Mouse (Mus musculus): ENCODE results near the gene Vax2. TPM values are rescaled to one million over a fixed set of nuclear protein-coding genes. Genes with fewer than 3 reads are reported as not detected.

Vax2 gene
- polyA plus RNA-seq (2016; fragmentation: Nextera tagmentation; extraction: Ambion mirVana), result 7.4 and 8.9 TPM in 2 replicates

- Histone ChIP-seq H3K4me2 (replicated peaks) (peak within 1 kb of the TSS; percentile 69), H3K27me3 (peaks cover 99% of the 10 kb centered on the region), H3K36me3 (no peaks in the 10 kb centered on the region), H3K4me3 (peak within 1 kb of the TSS; percentile 42), H3K27ac (no peak within 1 kb of the TSS), H3K9me3 (no peaks in the 10 kb centered on the region), H3K4me1 (peaks cover 16% of the 10 kb centered on the region), H3K9ac (0 out of 2 replicates have a peak within 1 kb of the TSS, but pooled peaks have one; percentile 27)
- WGBS, result 1% methylated on average over 46 of the region's 46 CpGs
- peak; percentile 86 for ATAC-seq (ENCODE audit: insufficient number of reproducible peaks, insufficient read depth, low FRiP score, low TSS enrichment)
Measured at GRCm38 (mm10) chr6:83711067-83711675, at the start of gene Vax2. Gene Vax2 (plus strand): TSS chr6:83711264.

GRCm38 (mm10) chr6:83665009-83665408 lies 46.1 kb upstream of the Vax2 start:
- Histone ChIP-seq H3K4me1 (no peaks in the 10 kb centered on the region), H3K27ac (no peak overlapping the region), H3K4me3 (no peak overlapping the region), H3K4me2 (replicated peaks) (no peak overlapping the region), H3K36me3 (no peaks in the 10 kb centered on the region), H3K9me3 (no peaks in the 10 kb centered on the region), H3K9ac (no peak overlapping the region), H3K27me3 (no peaks in the 10 kb centered on the region)
- ATAC-seq (ENCODE audit: insufficient number of reproducible peaks, insufficient read depth, low FRiP score, low TSS enrichment), result no peak
- 89% methylated on average over 2 of the region's 2 CpGs for WGBS

- Histone ChIP-seq H3K4me3 (no peak overlapping the region), H3K9ac (no peak overlapping the region), H3K36me3 (no peaks in the 10 kb centered on the region), H3K9me3 (no peaks in the 10 kb centered on the region), H3K4me1 (no peaks in the 10 kb centered on the region), H3K4me2 (replicated peaks) (no peak overlapping the region), H3K27me3 (0 out of 2 replicates have a peak, but pooled peaks cover 5% of the 10 kb centered on the region), H3K27ac (no peak overlapping the region)
- no peak for ATAC-seq (ENCODE audit: insufficient number of reproducible peaks, insufficient read depth, low FRiP score, low TSS enrichment)
- WGBS, result 9% methylated on average over 4 of the region's 4 CpGs
Measured at GRCm38 (mm10) chr6:83673395-83673794, 37.7 kb upstream of the Vax2 start.

- H3K27ac ChIP-seq, result no peak within 1 kb of the TSS
- 0 out of 2 replicates have a peak, but pooled peaks cover 10% of the 10 kb centered on the region for H3K27me3 ChIP-seq
- H3K9ac ChIP-seq, result no peak within 1 kb of the TSS
- no peak within 1 kb of the TSS for H3K4me2 ChIP-seq (replicated peaks)
- WGBS, result 71% methylated on average over 4 of the region's 4 CpGs
- no peaks in the 10 kb centered on the region for H3K36me3 ChIP-seq
- H3K9me3 ChIP-seq, result no peaks in the 10 kb centered on the region
- ATAC-seq (ENCODE audit: insufficient number of reproducible peaks, insufficient read depth, low FRiP score, low TSS enrichment), result no peak
- H3K4me3 ChIP-seq, result no peak within 1 kb of the TSS
- no peaks in the 10 kb centered on the region for H3K4me1 ChIP-seq
Measured at GRCm38 (mm10) chr6:83677757-83678156, 33.3 kb upstream of the Vax2 start, which contains the start of gene Cd207. Gene Cd207 (minus strand): TSS chr6:83677857.

DNA sequence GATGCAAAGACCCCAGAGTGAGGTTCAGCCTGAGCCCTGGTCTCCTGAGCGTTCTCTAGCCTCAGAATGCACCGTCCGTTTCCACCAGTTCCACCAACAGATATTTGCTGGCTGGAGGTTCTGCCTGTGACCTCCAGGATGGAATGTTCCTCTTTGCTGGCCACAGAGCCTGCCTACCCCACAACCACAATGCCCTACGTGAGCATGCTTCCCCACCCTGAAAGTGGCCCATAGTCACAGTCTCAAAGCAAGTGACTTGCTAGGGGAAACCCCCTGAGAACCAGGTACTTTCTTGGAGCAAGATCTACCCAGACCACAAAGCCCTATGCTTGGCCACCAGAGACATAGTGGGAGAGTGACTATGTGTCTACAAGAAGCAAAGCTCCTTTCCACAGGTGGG lies 21.7 kb upstream of the Vax2 start:
- H3K4me2 ChIP-seq (replicated peaks), result no peak overlapping the region
- WGBS, result 81% methylated on average over 4 of the region's 4 CpGs
- H3K27me3 ChIP-seq, result peaks cover 72% of the 10 kb centered on the region
- H3K4me3 ChIP-seq, result no peak overlapping the region
- H3K9me3 ChIP-seq, result no peaks in the 10 kb centered on the region
- no peaks in the 10 kb centered on the region for H3K4me1 ChIP-seq
- ATAC-seq (ENCODE audit: insufficient number of reproducible peaks, insufficient read depth, low FRiP score, low TSS enrichment), result no peak
- no peaks in the 10 kb centered on the region for H3K36me3 ChIP-seq
- no peak overlapping the region for H3K9ac ChIP-seq
- no peak overlapping the region for H3K27ac ChIP-seq

GRCm38 (mm10) chr6:83690277-83690676 lies 20.8 kb upstream of the Vax2 start:
- WGBS, result 21% methylated on average over 4 of the region's 5 CpGs
- ATAC-seq (ENCODE audit: insufficient number of reproducible peaks, insufficient read depth, low FRiP score, low TSS enrichment), result no peak
- Histone ChIP-seq H3K9me3 (no peaks in the 10 kb centered on the region), H3K36me3 (no peaks in the 10 kb centered on the region), H3K9ac (no peak overlapping the region), H3K4me2 (replicated peaks) (no peak overlapping the region), H3K4me3 (no peak overlapping the region), H3K4me1 (no peaks in the 10 kb centered on the region), H3K27ac (no peak overlapping the region), H3K27me3 (peaks cover 75% of the 10 kb centered on the region)

GRCm38 (mm10) chr6:83690936-83691335 lies 20.1 kb upstream of the Vax2 start:
- Histone ChIP-seq H3K4me1 (no peaks in the 10 kb centered on the region), H3K27ac (no peak overlapping the region), H3K4me2 (replicated peaks) (no peak overlapping the region), H3K27me3 (peaks cover 79% of the 10 kb centered on the region), H3K4me3 (no peak overlapping the region), H3K9me3 (no peaks in the 10 kb centered on the region), H3K9ac (no peak overlapping the region), H3K36me3 (no peaks in the 10 kb centered on the region)
- ATAC-seq (ENCODE audit: insufficient number of reproducible peaks, insufficient read depth, low FRiP score, low TSS enrichment), result no peak
- 68% methylated on average over 2 of the region's 2 CpGs for WGBS

GRCm38 (mm10) chr6:83692962-83693361 lies 18.1 kb upstream of the Vax2 start:
- no peak overlapping the region for H3K27ac ChIP-seq
- WGBS, result under 1% methylated on average over 12 of the region's 12 CpGs
- H3K27me3 ChIP-seq, result peaks cover 94% of the 10 kb centered on the region
- no peaks in the 10 kb centered on the region for H3K36me3 ChIP-seq
- H3K4me2 ChIP-seq (replicated peaks), result no peak overlapping the region
- no peaks in the 10 kb centered on the region for H3K9me3 ChIP-seq
- H3K9ac ChIP-seq, result no peak overlapping the region
- no peak overlapping the region for H3K4me3 ChIP-seq
- no peaks in the 10 kb centered on the region for H3K4me1 ChIP-seq
- no peak for ATAC-seq (ENCODE audit: insufficient number of reproducible peaks, insufficient read depth, low FRiP score, low TSS enrichment)

DNA sequence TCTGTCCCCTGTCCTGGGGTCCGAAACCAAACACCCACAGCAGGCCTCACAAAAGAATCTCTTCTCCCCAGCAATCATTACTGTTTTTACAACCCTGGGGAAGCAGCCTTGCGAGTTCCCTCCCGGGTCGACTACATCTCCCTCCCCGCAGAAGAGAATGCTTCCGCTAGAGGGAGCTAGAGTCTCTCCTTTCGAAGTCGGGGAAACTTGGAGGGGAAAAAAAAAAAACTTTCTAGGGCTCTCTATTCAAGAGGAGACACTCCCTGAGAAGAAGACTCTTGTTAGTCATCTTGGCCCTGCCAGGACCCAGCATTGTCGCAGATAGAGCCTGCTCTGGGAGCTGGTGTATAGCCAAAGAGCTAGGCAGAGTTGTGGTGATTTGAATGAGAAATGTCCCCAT lies 17.2 kb upstream of the Vax2 start:
- H3K27ac ChIP-seq, result no peak overlapping the region
- H3K4me1 ChIP-seq, result no peaks in the 10 kb centered on the region
- H3K4me3 ChIP-seq, result no peak overlapping the region
- H3K36me3 ChIP-seq, result no peaks in the 10 kb centered on the region
- H3K9ac ChIP-seq, result no peak overlapping the region
- WGBS, result 1% methylated on average over 9 of the region's 9 CpGs
- H3K27me3 ChIP-seq, result peaks cover 96% of the 10 kb centered on the region
- no peak overlapping the region for H3K4me2 ChIP-seq (replicated peaks)
- H3K9me3 ChIP-seq, result no peaks in the 10 kb centered on the region
- ATAC-seq (ENCODE audit: insufficient number of reproducible peaks, insufficient read depth, low FRiP score, low TSS enrichment), result no peak

GRCm38 (mm10) chr6:83695731-83696130 lies 15.3 kb upstream of the Vax2 start:
- ATAC-seq (ENCODE audit: insufficient number of reproducible peaks, insufficient read depth, low FRiP score, low TSS enrichment), result no peak
- no peak overlapping the region for H3K27ac ChIP-seq
- no peaks in the 10 kb centered on the region for H3K36me3 ChIP-seq
- 4% methylated on average over 3 of the region's 3 CpGs for WGBS
- peaks cover 99% of the 10 kb centered on the region for H3K27me3 ChIP-seq
- no peaks in the 10 kb centered on the region for H3K4me1 ChIP-seq
- H3K4me3 ChIP-seq, result no peak overlapping the region
- H3K4me2 ChIP-seq (replicated peaks), result no peak overlapping the region
- no peaks in the 10 kb centered on the region for H3K9me3 ChIP-seq
- no peak overlapping the region for H3K9ac ChIP-seq

DNA sequence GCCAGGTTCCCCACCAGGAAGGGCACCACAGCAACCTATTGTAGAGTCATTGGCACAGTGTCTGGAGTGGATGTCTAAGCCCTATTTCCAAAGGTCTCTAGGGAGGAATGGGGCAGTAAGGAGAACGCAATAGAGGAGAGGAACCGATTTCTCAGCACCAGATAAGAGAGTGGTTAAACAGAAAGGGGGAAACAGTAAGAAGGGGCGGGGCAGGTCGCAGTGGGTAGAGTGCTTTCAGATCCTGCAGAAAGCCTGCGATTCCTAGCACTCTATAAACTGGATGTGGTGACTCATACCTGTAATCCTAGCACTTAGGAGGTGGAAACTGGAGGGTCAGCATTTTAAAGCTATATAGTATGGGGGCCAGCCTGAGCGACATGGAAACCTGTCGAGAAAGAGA lies 14.4 kb upstream of the Vax2 start:
- H3K4me1 ChIP-seq, result no peaks in the 10 kb centered on the region
- no peaks in the 10 kb centered on the region for H3K36me3 ChIP-seq
- H3K4me2 ChIP-seq (replicated peaks), result no peak overlapping the region
- ATAC-seq (ENCODE audit: insufficient number of reproducible peaks, insufficient read depth, low FRiP score, low TSS enrichment), result no peak
- H3K9ac ChIP-seq, result no peak overlapping the region
- H3K9me3 ChIP-seq, result no peaks in the 10 kb centered on the region
- H3K4me3 ChIP-seq, result no peak overlapping the region
- peaks cover 98% of the 10 kb centered on the region for H3K27me3 ChIP-seq
- WGBS, result 2% methylated on average over 7 of the region's 7 CpGs
- no peak overlapping the region for H3K27ac ChIP-seq

DNA sequence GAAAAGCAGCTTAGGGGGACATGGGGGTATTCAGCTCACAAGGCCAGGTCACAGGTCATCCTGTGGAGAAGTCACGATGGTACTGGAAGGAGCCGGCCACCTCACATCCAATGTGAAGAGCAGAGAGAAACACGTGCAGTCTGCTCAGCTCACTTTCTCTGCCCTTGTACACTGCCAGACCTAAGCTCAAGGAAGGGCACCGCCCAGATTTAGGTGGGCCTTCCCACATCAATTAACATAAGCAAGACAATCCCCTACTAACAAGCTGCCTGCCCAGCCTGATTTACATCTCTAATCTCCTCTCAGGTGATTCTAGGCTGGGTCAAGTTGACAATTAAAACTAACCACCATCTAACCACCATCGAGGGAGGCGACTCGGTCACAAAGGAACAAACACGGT lies 13.1 kb upstream of the Vax2 start:
- Histone ChIP-seq H3K4me3 (no peak overlapping the region), H3K9me3 (no peaks in the 10 kb centered on the region), H3K9ac (no peak overlapping the region), H3K36me3 (no peaks in the 10 kb centered on the region), H3K4me2 (replicated peaks) (no peak overlapping the region), H3K4me1 (peaks cover 4% of the 10 kb centered on the region; the same call in 1 of the 2 replicates), H3K27ac (no peak overlapping the region), H3K27me3 (peaks cover 95% of the 10 kb centered on the region)
- WGBS, result 3% methylated on average over 8 of the region's 8 CpGs
- no peak for ATAC-seq (ENCODE audit: insufficient number of reproducible peaks, insufficient read depth, low FRiP score, low TSS enrichment)

Measured in embryonic facial prominence, embryonic 12.5 days (tissue).